Mouse (Mus musculus): Measurements from ENCODE around the gene Dis3. TPM values are rescaled to one million over a fixed set of nuclear protein-coding genes. Genes with fewer than 3 reads are reported as not detected.
A peak's percentile ranks its signal among the peaks of the same experiment; 100 is the strongest.

Dis3 gene
- polyA plus RNA-seq, 1 experiment from 2014 or later = 27.1 TPM

GRCm38 (mm10) chr14:99103050-99103449 is 3.5 kb upstream of the Dis3 start:
- WGBS = 93% methylated on average over 4 of the region's 4 CpGs
- DNase-seq (ENCODE audit: low spot score) (no peak), ATAC-seq (no peak)
- Histone ChIP-seq H3K4me1 (ENCODE audit: control insufficient read depth, insufficient read depth, low read length) (peaks cover 8% of the 10 kb centered on the region; the same call in 1 of the 2 replicates), H3K27me3 (replicated peaks; ENCODE audit: control insufficient read depth, insufficient read depth, low read length) (no peaks in the 10 kb centered on the region), H3K4me2 (ENCODE audit: low read length) (no peak overlapping the region), H3K9ac (ENCODE audit: low read length) (no peak overlapping the region), H3K36me3 (ENCODE audit: control insufficient read depth, insufficient read depth, low read length) (peaks cover 43% of the 10 kb centered on the region), H3K9me3 (replicated peaks; ENCODE audit: control insufficient read depth, low read length) (no peaks in the 10 kb centered on the region), H3K4me3 (ENCODE audit: low read depth, low read length) (no peak overlapping the region), H3K27ac (ENCODE audit: low read depth, low read length) (no peak overlapping the region)

GRCm38 (mm10) chr14:99099967-99100587 is 507 bp upstream of the Dis3 start:
- H3K4me3 ChIP-seq (ENCODE audit: low read depth, low read length) = peak overlapping the region; percentile 94
- H3K36me3 ChIP-seq (ENCODE audit: control insufficient read depth, insufficient read depth, low read length) = peaks cover 46% of the 10 kb centered on the region
- H3K9me3 ChIP-seq (replicated peaks; ENCODE audit: control insufficient read depth, low read length) = no peaks in the 10 kb centered on the region
- H3K27me3 ChIP-seq (replicated peaks; ENCODE audit: control insufficient read depth, insufficient read depth, low read length) = no peaks in the 10 kb centered on the region
- peak overlapping the region; percentile 71 for H3K9ac ChIP-seq (ENCODE audit: low read length)
- ATAC-seq (no peak), DNase-seq (ENCODE audit: low spot score) (no peak)
- H3K27ac ChIP-seq (ENCODE audit: low read depth, low read length) = no peak overlapping the region
- peak overlapping the region; percentile 55 for H3K4me2 ChIP-seq (ENCODE audit: low read length)
- 7% methylated on average over 20 of the region's 20 CpGs for WGBS
- peaks cover 8% of the 10 kb centered on the region; the same call in 1 of the 2 replicates for H3K4me1 ChIP-seq (ENCODE audit: control insufficient read depth, insufficient read depth, low read length)

- Histone ChIP-seq H3K36me3 (ENCODE audit: control insufficient read depth, insufficient read depth, low read length) (peaks cover 78% of the 10 kb centered on the region), H3K4me3 (ENCODE audit: low read depth, low read length) (no peak overlapping the region), H3K4me1 (ENCODE audit: control insufficient read depth, insufficient read depth, low read length) (no peaks in the 10 kb centered on the region), H3K27me3 (replicated peaks; ENCODE audit: control insufficient read depth, insufficient read depth, low read length) (no peaks in the 10 kb centered on the region), H3K27ac (ENCODE audit: low read depth, low read length) (no peak overlapping the region), H3K9ac (ENCODE audit: low read length) (no peak overlapping the region), H3K4me2 (ENCODE audit: low read length) (no peak overlapping the region), H3K9me3 (replicated peaks; ENCODE audit: control insufficient read depth, low read length) (no peaks in the 10 kb centered on the region)
- WGBS = 90% methylated on average over 7 of the region's 7 CpGs
- DNase-seq (ENCODE audit: low spot score) (no peak), ATAC-seq (no peak)
Observed at GRCm38 (mm10) chr14:99088947-99089346, 10.6 kb downstream of the Dis3 start.

- no peaks in the 10 kb centered on the region for H3K4me1 ChIP-seq (ENCODE audit: control insufficient read depth, insufficient read depth, low read length)
- peaks cover 40% of the 10 kb centered on the region for H3K36me3 ChIP-seq (ENCODE audit: control insufficient read depth, insufficient read depth, low read length)
- ATAC-seq (0 out of 2 replicates have a peak, but pooled peaks have one; percentile 32), DNase-seq (ENCODE audit: low spot score) (no peak)
- no peaks in the 10 kb centered on the region for H3K27me3 ChIP-seq (replicated peaks; ENCODE audit: control insufficient read depth, insufficient read depth, low read length)
- H3K9me3 ChIP-seq (replicated peaks; ENCODE audit: control insufficient read depth, low read length) = no peaks in the 10 kb centered on the region
- no peak overlapping the region for H3K4me2 ChIP-seq (ENCODE audit: low read length)
- H3K9ac ChIP-seq (ENCODE audit: low read length) = no peak overlapping the region
- WGBS = 91% methylated on average over 4 of the region's 4 CpGs
- H3K4me3 ChIP-seq (ENCODE audit: low read depth, low read length) = no peak overlapping the region
- H3K27ac ChIP-seq (ENCODE audit: low read depth, low read length) = no peak overlapping the region
Observed at GRCm38 (mm10) chr14:99071146-99071545, 28.4 kb downstream of the Dis3 start.

GRCm38 (mm10) chr14:99063091-99063490 is 36.5 kb downstream of the Dis3 start:
- Histone ChIP-seq H3K27ac (ENCODE audit: low read depth, low read length) (no peak overlapping the region), H3K9ac (ENCODE audit: low read length) (no peak overlapping the region), H3K4me3 (ENCODE audit: low read depth, low read length) (no peak overlapping the region), H3K36me3 (ENCODE audit: control insufficient read depth, insufficient read depth, low read length) (peaks cover 23% of the 10 kb centered on the region), H3K4me1 (ENCODE audit: control insufficient read depth, insufficient read depth, low read length) (no peaks in the 10 kb centered on the region), H3K27me3 (replicated peaks; ENCODE audit: control insufficient read depth, insufficient read depth, low read length) (no peaks in the 10 kb centered on the region), H3K9me3 (replicated peaks; ENCODE audit: control insufficient read depth, low read length) (no peaks in the 10 kb centered on the region), H3K4me2 (ENCODE audit: low read length) (no peak overlapping the region)
- 94% methylated on average over 2 of the region's 2 CpGs for WGBS
- ATAC-seq (no peak), DNase-seq (ENCODE audit: low spot score) (no peak)

GRCm38 (mm10) chr14:99060616-99061015 is 39.0 kb downstream of the Dis3 start:
- no peaks in the 10 kb centered on the region for H3K4me1 ChIP-seq (ENCODE audit: control insufficient read depth, insufficient read depth, low read length)
- DNase-seq (ENCODE audit: low spot score) (peak; percentile 51), ATAC-seq (peak; percentile 66; the same call in 1 of the 2 replicates)
- H3K36me3 ChIP-seq (ENCODE audit: control insufficient read depth, insufficient read depth, low read length) = peaks cover 26% of the 10 kb centered on the region
- WGBS = 80% methylated on average over 12 of the region's 12 CpGs
- H3K4me3 ChIP-seq (ENCODE audit: low read depth, low read length) = no peak overlapping the region
- no peaks in the 10 kb centered on the region for H3K9me3 ChIP-seq (replicated peaks; ENCODE audit: control insufficient read depth, low read length)
- no peaks in the 10 kb centered on the region for H3K27me3 ChIP-seq (replicated peaks; ENCODE audit: control insufficient read depth, insufficient read depth, low read length)
- no peak overlapping the region for H3K27ac ChIP-seq (ENCODE audit: low read depth, low read length)
- H3K9ac ChIP-seq (ENCODE audit: low read length) = no peak overlapping the region
- peak overlapping the region; percentile 12; the same call in 1 of the 2 replicates for H3K4me2 ChIP-seq (ENCODE audit: low read length)

GRCm38 (mm10) chr14:99058959-99059586 is 40.5 kb downstream of the Dis3 start:
- no peaks in the 10 kb centered on the region for H3K27me3 ChIP-seq (replicated peaks; ENCODE audit: control insufficient read depth, insufficient read depth, low read length)
- ATAC-seq (peak; percentile 48; the same call in 1 of the 2 replicates), DNase-seq (ENCODE audit: low spot score) (peak; percentile 32)
- no peak overlapping the region for H3K4me2 ChIP-seq (ENCODE audit: low read length)
- no peaks in the 10 kb centered on the region for H3K4me1 ChIP-seq (ENCODE audit: control insufficient read depth, insufficient read depth, low read length)
- no peak overlapping the region for H3K27ac ChIP-seq (ENCODE audit: low read depth, low read length)
- H3K4me3 ChIP-seq (ENCODE audit: low read depth, low read length) = no peak overlapping the region
- peaks cover 26% of the 10 kb centered on the region for H3K36me3 ChIP-seq (ENCODE audit: control insufficient read depth, insufficient read depth, low read length)
- WGBS = 85% methylated on average over 7 of the region's 7 CpGs
- no peaks in the 10 kb centered on the region for H3K9me3 ChIP-seq (replicated peaks; ENCODE audit: control insufficient read depth, low read length)
- no peak overlapping the region for H3K9ac ChIP-seq (ENCODE audit: low read length)

- Histone ChIP-seq H3K4me2 (ENCODE audit: low read length) (peak overlapping the region; percentile 80), H3K27me3 (replicated peaks; ENCODE audit: control insufficient read depth, insufficient read depth, low read length) (no peaks in the 10 kb centered on the region), H3K4me1 (ENCODE audit: control insufficient read depth, insufficient read depth, low read length) (peaks cover 14% of the 10 kb centered on the region), H3K9me3 (replicated peaks; ENCODE audit: control insufficient read depth, low read length) (no peaks in the 10 kb centered on the region), H3K9ac (ENCODE audit: low read length) (peak overlapping the region; percentile 95), H3K27ac (ENCODE audit: low read depth, low read length) (no peak overlapping the region), H3K4me3 (ENCODE audit: low read depth, low read length) (peak overlapping the region; percentile 94), H3K36me3 (ENCODE audit: control insufficient read depth, insufficient read depth, low read length) (peaks cover 6% of the 10 kb centered on the region; the same call in 1 of the 2 replicates)
- DNase-seq (ENCODE audit: low spot score) = no peak
- ATAC-seq = no peak; the same call in 1 of the 2 replicates
- under 1% methylated on average over 15 of the region's 15 CpGs for WGBS
Observed at GRCm38 (mm10) chr14:99046782-99047181, 52.8 kb downstream of the Dis3 start.

Measured in forebrain, embryonic 14.5 days (tissue).